Mouse (Mus musculus): ENCODE measurements at regions not wholly inside any gene's neighbourhood (a gene's known extent, or its start where the extent isn't known, plus 50 kb on each side); places are given as distances from the start of the nearest gene placed in this dataset.

DNA sequence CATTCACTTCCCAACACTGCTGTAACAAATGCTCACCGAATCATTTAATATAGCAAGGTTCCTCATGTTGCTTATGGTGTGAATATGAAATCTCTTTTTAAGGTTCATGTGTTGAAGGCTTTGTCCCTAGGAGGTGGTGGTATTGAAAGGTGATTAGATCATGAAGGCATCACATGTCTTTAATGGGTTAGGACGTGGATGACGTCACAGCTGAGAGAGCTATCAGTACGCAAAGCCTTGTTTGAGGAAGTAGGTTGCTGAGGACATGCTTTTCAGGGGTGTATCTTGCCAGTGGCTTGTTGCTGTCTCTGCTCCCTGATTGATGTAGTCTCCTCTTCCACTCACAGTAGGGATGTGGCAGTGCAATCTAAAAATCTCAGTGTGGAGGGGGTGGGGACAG, 69.8 kb upstream of the Arsj start:
- DNase-seq = no peak

- DNase-seq = no peak
Measured at GRCm38 (mm10) chr3:126295932-126296331, 67.6 kb upstream of the Arsj start.

- no peak for DNase-seq
Measured at GRCm38 (mm10) chr3:126299257-126299656, 64.2 kb upstream of the Arsj start.

DNA sequence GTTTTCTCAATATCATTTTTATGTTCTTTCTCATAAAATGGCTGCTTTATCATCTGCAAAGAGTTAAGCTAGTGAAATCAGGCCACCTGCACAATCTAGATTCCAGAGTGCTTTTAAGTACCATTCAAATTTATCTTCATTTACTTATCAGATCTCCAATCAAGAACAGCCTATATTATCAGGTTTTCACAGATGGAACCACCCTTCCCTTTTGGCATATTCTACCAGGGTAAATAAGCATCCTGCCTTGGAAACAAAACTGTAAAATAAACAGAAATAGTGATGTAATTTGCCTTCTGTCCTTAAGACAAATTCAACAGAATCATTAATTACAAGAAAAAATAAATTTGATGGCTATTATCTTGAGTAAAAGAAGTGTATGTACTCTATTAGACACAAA, 55.2 kb upstream of the Arsj start:
- DNase-seq = no peak

Measured in retina, postnatal 1 day (tissue).